Mouse (Mus musculus): ENCODE results near the gene Celsr3. TPM values are rescaled to one million over a fixed set of nuclear protein-coding genes. Genes with fewer than 3 reads are reported as not detected.
A peak's percentile ranks its signal among the peaks of the same experiment; 100 is the strongest.

Celsr3 gene
- polyA plus RNA-seq, 1 experiment from 2014 or later, result 13.8 TPM

GRCm38 (mm10) chr9:108792307-108792706 is 33.8 kb upstream of the Celsr3 start:
- no peak overlapping the region for H3K27ac ChIP-seq
- ATAC-seq (ENCODE audit: low FRiP score), result no peak
- H3K9me3 ChIP-seq, result no peaks in the 10 kb centered on the region
- H3K4me3 ChIP-seq, result no peak overlapping the region
- H3K4me1 ChIP-seq (replicated peaks), result peaks cover 99% of the 10 kb centered on the region
- no peak overlapping the region for H3K4me2 ChIP-seq
- no peaks in the 10 kb centered on the region for H3K27me3 ChIP-seq
- WGBS, result 89% methylated on average over 1 of the region's 1 CpGs
- peaks cover 15% of the 10 kb centered on the region for H3K36me3 ChIP-seq
- no peak overlapping the region for H3K9ac ChIP-seq

GRCm38 (mm10) chr9:108792730-108793129 is 33.4 kb upstream of the Celsr3 start:
- Histone ChIP-seq H3K9ac (no peak overlapping the region; the same call in 1 of the 2 replicates), H3K36me3 (peaks cover 19% of the 10 kb centered on the region), H3K27ac (no peak overlapping the region), H3K4me1 (replicated peaks) (peaks cover 96% of the 10 kb centered on the region), H3K27me3 (no peaks in the 10 kb centered on the region), H3K4me2 (no peak overlapping the region), H3K9me3 (no peaks in the 10 kb centered on the region), H3K4me3 (no peak overlapping the region)
- ATAC-seq (ENCODE audit: low FRiP score), result no peak
- WGBS, result 51% methylated on average over 3 of the region's 3 CpGs

GRCm38 (mm10) chr9:108795281-108795680 is 30.8 kb upstream of the Celsr3 start:
- H3K36me3 ChIP-seq, result peaks cover 43% of the 10 kb centered on the region
- no peaks in the 10 kb centered on the region for H3K9me3 ChIP-seq
- H3K4me1 ChIP-seq (replicated peaks), result peaks cover 71% of the 10 kb centered on the region
- ATAC-seq (ENCODE audit: low FRiP score), result no peak
- peak overlapping the region; percentile 19; the same call in 1 of the 2 replicates for H3K27ac ChIP-seq
- no peak overlapping the region; the same call in 1 of the 2 replicates for H3K4me2 ChIP-seq
- 46% methylated on average over 2 of the region's 2 CpGs for WGBS
- no peak overlapping the region for H3K4me3 ChIP-seq
- H3K9ac ChIP-seq, result no peak overlapping the region
- H3K27me3 ChIP-seq, result no peaks in the 10 kb centered on the region

DNA sequence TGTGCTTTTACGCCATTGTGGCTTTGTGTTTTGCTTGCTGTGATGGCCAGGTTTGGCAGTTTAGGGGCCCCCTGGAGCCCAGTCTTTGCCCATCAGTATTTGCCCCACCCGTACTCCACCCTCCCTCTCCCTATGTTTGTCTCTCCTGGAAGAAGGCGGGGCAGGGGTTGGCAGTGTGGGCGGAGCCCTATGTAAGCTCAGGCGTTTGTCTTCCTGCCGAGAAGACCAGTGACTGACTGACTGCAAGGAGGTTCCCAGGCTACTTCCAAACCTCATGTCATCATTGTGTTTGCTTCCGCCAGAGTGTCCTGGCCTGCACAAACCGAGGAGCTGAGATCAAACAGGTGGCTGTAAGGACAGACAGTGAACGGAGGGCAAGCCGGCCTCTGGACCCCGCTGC is 30.4 kb upstream of the Celsr3 start:
- H3K27ac ChIP-seq, result peak overlapping the region; percentile 73
- peaks cover 46% of the 10 kb centered on the region for H3K36me3 ChIP-seq
- H3K4me1 ChIP-seq (replicated peaks), result peaks cover 66% of the 10 kb centered on the region

GRCm38 (mm10) chr9:108796351-108796981 is 29.7 kb upstream of the Celsr3 start:
- ATAC-seq (ENCODE audit: low FRiP score), result no peak
- Histone ChIP-seq H3K36me3 (peaks cover 53% of the 10 kb centered on the region), H3K4me1 (replicated peaks) (peaks cover 59% of the 10 kb centered on the region), H3K4me3 (no peak overlapping the region), H3K4me2 (peak overlapping the region; percentile 39; the same call in 1 of the 2 replicates), H3K9ac (peak overlapping the region; percentile 58; the same call in 1 of the 2 replicates), H3K27me3 (no peaks in the 10 kb centered on the region), H3K9me3 (no peaks in the 10 kb centered on the region), H3K27ac (peak overlapping the region; percentile 73)
- WGBS, result 59% methylated on average over 4 of the region's 4 CpGs

More for the DNA sequence above, 30.4 kb upstream of the Celsr3 start:
- Histone ChIP-seq H3K9me3 (no peaks in the 10 kb centered on the region), H3K9ac (peak overlapping the region; percentile 58; the same call in 1 of the 2 replicates), H3K27me3 (no peaks in the 10 kb centered on the region), H3K4me3 (peak overlapping the region; percentile 11; the same call in 1 of the 2 replicates), H3K4me2 (peak overlapping the region; percentile 39)
- ATAC-seq (ENCODE audit: low FRiP score), result 0 out of 2 replicates have a peak, but pooled peaks have one; percentile 41
- WGBS, result 32% methylated on average over 11 of the region's 11 CpGs

DNA sequence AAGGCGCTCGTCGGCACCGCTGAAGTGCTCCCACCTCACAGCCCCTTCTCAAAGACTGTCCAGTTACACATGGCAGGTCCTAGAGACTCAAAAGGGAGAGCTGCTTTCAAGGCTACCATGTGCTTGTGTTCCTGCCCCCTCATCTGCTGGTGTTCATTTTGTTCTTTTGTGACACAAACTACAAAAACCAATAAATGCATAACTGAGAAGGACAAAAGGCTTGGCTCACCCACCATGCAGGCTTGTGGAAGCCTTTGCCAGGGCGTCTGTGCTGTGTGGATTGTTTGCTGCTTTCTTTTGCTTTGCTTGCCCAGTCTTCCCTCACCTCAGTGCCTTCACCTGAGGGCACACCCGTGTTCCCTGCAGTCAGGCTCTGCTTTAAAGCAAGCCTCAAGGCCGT is 28.6 kb upstream of the Celsr3 start:
- Histone ChIP-seq H3K9me3 (no peaks in the 10 kb centered on the region), H3K4me3 (no peak overlapping the region), H3K4me2 (no peak overlapping the region), H3K4me1 (replicated peaks) (peaks cover 49% of the 10 kb centered on the region), H3K27ac (peak overlapping the region; percentile 62), H3K9ac (no peak overlapping the region), H3K36me3 (peaks cover 63% of the 10 kb centered on the region), H3K27me3 (no peaks in the 10 kb centered on the region)
- WGBS, result 91% methylated on average over 7 of the region's 7 CpGs
- no peak for ATAC-seq (ENCODE audit: low FRiP score)

GRCm38 (mm10) chr9:108798508-108799075 is 27.5 kb upstream of the Celsr3 start:
- peaks cover 72% of the 10 kb centered on the region for H3K36me3 ChIP-seq
- H3K4me2 ChIP-seq, result no peak overlapping the region

DNA sequence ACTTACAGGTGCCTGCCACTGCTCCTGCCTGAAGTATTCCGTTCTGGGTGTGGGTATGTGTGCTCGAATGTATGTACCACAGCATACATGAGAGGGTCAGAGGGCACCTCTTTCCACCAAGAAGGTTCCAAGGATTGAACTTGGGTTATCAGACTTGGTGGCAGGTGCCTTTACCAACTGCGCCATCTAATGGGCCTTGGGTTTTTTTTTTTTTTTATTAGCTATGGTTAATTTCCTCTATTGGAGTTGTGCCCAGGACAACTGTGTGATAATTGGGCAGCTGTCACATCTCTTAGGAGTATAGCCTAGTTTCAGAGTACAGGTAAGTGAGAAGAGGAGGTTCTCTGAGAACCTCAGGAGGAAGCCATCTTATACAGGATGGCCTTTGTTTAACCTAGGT is 26.6 kb upstream of the Celsr3 start:
- ATAC-seq (ENCODE audit: low FRiP score), result no peak
- 90% methylated on average over 3 of the region's 3 CpGs for WGBS
- H3K4me3 ChIP-seq, result no peak overlapping the region
- no peak overlapping the region for H3K27ac ChIP-seq
- no peaks in the 10 kb centered on the region for H3K27me3 ChIP-seq
- H3K36me3 ChIP-seq, result peaks cover 82% of the 10 kb centered on the region
- no peak overlapping the region for H3K4me2 ChIP-seq
- no peak overlapping the region for H3K9ac ChIP-seq
- peaks cover 28% of the 10 kb centered on the region for H3K4me1 ChIP-seq (replicated peaks)
- H3K9me3 ChIP-seq, result no peaks in the 10 kb centered on the region

More at GRCm38 (mm10) chr9:108798508-108799075, 27.5 kb upstream of the Celsr3 start:
- no peak overlapping the region for H3K27ac ChIP-seq
- H3K27me3 ChIP-seq, result no peaks in the 10 kb centered on the region
- WGBS, result 84% methylated on average over 5 of the region's 5 CpGs
- peaks cover 38% of the 10 kb centered on the region for H3K4me1 ChIP-seq (replicated peaks)
- no peak overlapping the region for H3K9ac ChIP-seq
- no peaks in the 10 kb centered on the region for H3K9me3 ChIP-seq
- no peak for ATAC-seq (ENCODE audit: low FRiP score)
- no peak overlapping the region for H3K4me3 ChIP-seq

- Histone ChIP-seq H3K4me3 (no peak overlapping the region), H3K27ac (no peak overlapping the region), H3K4me2 (no peak overlapping the region), H3K9ac (no peak overlapping the region), H3K4me1 (replicated peaks) (peaks cover 23% of the 10 kb centered on the region), H3K27me3 (no peaks in the 10 kb centered on the region), H3K9me3 (no peaks in the 10 kb centered on the region), H3K36me3 (peaks cover 63% of the 10 kb centered on the region)
- no peak for ATAC-seq (ENCODE audit: low FRiP score)
- WGBS, result 90% methylated on average over 8 of the region's 8 CpGs
These were observed 20.4 kb upstream of the Celsr3 start for GRCm38 (mm10) chr9:108805768-108806167.

DNA sequence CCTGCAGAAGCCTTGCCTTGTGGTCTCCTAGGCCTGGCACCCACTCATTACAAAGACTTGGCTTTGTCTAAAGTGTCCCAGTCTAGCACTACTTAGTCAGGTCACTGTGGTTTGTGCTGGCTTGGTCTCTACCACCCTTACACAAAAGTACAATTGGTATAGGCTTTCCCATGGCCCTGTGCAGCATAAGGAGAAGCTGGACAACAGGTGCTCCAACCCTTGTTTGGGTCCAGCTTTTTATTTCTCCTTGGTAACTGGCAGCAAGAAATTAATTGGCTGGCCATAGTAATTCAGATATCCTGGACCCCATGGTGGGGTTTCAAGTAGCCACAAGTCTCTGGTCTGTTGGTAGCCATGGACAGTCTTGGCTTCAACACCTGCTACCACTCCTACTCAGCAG is 19.7 kb upstream of the Celsr3 start:
- H3K27me3 ChIP-seq, result no peaks in the 10 kb centered on the region
- no peak overlapping the region for H3K4me2 ChIP-seq
- H3K27ac ChIP-seq, result no peak overlapping the region; the same call in 1 of the 2 replicates
- peaks cover 23% of the 10 kb centered on the region for H3K4me1 ChIP-seq (replicated peaks)
- no peak overlapping the region for H3K4me3 ChIP-seq
- H3K9me3 ChIP-seq, result no peaks in the 10 kb centered on the region
- H3K9ac ChIP-seq, result no peak overlapping the region
- no peak for ATAC-seq (ENCODE audit: low FRiP score)
- peaks cover 63% of the 10 kb centered on the region for H3K36me3 ChIP-seq

GRCm38 (mm10) chr9:108806831-108807230 is 19.3 kb upstream of the Celsr3 start:
- H3K4me2 ChIP-seq, result no peak overlapping the region
- no peak overlapping the region for H3K9ac ChIP-seq
- 0 out of 2 replicates have a peak overlapping the region, but pooled peaks have one; percentile 0 for H3K27ac ChIP-seq
- WGBS, result 94% methylated on average over 1 of the region's 1 CpGs
- H3K4me1 ChIP-seq (replicated peaks), result peaks cover 23% of the 10 kb centered on the region
- H3K9me3 ChIP-seq, result no peaks in the 10 kb centered on the region
- no peak overlapping the region for H3K4me3 ChIP-seq
- H3K27me3 ChIP-seq, result no peaks in the 10 kb centered on the region
- H3K36me3 ChIP-seq, result peaks cover 63% of the 10 kb centered on the region
- ATAC-seq (ENCODE audit: low FRiP score), result no peak

DNA sequence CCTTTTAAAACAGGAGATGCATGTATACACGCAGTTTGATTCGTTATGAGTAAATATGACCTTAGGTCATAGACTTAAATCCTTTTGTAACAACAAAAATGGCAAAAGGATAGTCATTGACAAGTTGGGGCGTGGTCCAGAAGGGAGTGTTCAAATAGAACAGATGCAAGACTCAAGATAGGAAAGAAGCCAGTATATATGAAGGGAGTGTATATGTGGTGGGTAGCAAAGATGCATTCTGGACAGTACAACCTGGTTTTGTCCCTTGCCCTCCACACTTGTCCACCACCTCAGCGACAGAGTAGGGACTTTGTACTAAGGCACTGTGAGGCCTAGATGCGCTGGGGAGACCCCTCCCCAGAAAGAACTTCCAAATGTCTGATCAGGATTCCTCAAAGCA is 18.4 kb upstream of the Celsr3 start:
- peaks cover 23% of the 10 kb centered on the region for H3K4me1 ChIP-seq (replicated peaks)
- H3K9me3 ChIP-seq, result no peaks in the 10 kb centered on the region
- ATAC-seq (ENCODE audit: low FRiP score), result no peak; the same call in 1 of the 2 replicates
- 74% methylated on average over 5 of the region's 5 CpGs for WGBS
- H3K4me2 ChIP-seq, result no peak overlapping the region
- no peaks in the 10 kb centered on the region for H3K27me3 ChIP-seq
- peak overlapping the region; percentile 25; the same call in 1 of the 2 replicates for H3K9ac ChIP-seq
- H3K4me3 ChIP-seq, result no peak overlapping the region
- H3K36me3 ChIP-seq, result peaks cover 63% of the 10 kb centered on the region
- H3K27ac ChIP-seq, result peak overlapping the region; percentile 59

Data from hindbrain, embryonic 13.5 days (tissue).